In genomic region chr2:4391678-4392085, GRCm38 (mm10) we compare ENCODE assay signal across 10 mouse cellular contexts.
A peak's percentile ranks its signal among the peaks of the same experiment; 100 is the strongest.
DNase-seq lines count a peak whose midpoint lies in the region; ATAC-seq and TF ChIP-seq lines count a peak whose summit lies in the region.
"Had no signal": no experiment of that assay in that cellular context is flagged by ENCODE, and none has a peak within 500 bp of the region (broad histone marks: within the 10 kb centered on the region; RNA-seq: fewer than 3 reads in every experiment).

No protein-coding gene starts in this region.

- TF ChIP-seq CTCF in gastrocnemius, adult 2 months (IDR thresholded peaks at IDR 0.05) = no peak

- DNase-seq in gastrocnemius, adult 2 months = peak; percentile 23
- DNase-seq in gastrocnemius, adult 8-10 months (ENCODE audit: low spot score in 2 of 2) = no peak
- DNase-seq in heart, adult 18-20 months = peak; percentile 51 to 60
- peak; percentile 26 for DNase-seq in kidney, adult 9 months
- DNase-seq in lung, postnatal 14 days = peak; percentile 57
- no peak for DNase-seq in gastrocnemius, postnatal 36 days
- DNase-seq in retina, postnatal 1 day = no peak

- peak overlapping the region; percentile 43 for H3K4me3 ChIP-seq in gastrocnemius, adult 2 months
- H3K4me3 ChIP-seq: forebrain, embryonic 12.5 days; midbrain, embryonic 12.5 days had no signal

- intact Hi-C loops in gastrocnemius, adult 2 months (cut with DNase I) = no loop called here
- intact Hi-C loops in gastrocnemius, postnatal 36 days (cut with DNase I) = no loop called here

- no peak for ATAC-seq in megakaryocyte, adult 5-6 weeks (ENCODE audit: poor library complexity, severe bottlenecking)

- H3K27ac ChIP-seq in gastrocnemius, adult 2 months = peak overlapping the region; percentile 54
- H3K27ac ChIP-seq: forebrain, embryonic 12.5 days; midbrain, embryonic 12.5 days had no signal

Comparison
In these comparisons a context has a peak if more than half of its experiments do, and no peak if none do; other contexts are left out.
1. DNase-seq: peak in gastrocnemius, adult 2 months (single experiment), heart, adult 18-20 months (2 of 2), kidney, adult 9 months (single experiment) and lung, postnatal 14 days (single experiment); none in gastrocnemius, adult 8-10 months (0 of 2), gastrocnemius, postnatal 36 days (0 of 2) and retina, postnatal 1 day (single experiment).